Mouse (Mus musculus) brown adipose tissue, adult 24 weeks (tissue): ENCODE results near the gene Cd164l2. TPM values are rescaled to one million over a fixed set of nuclear protein-coding genes. Genes with fewer than 3 reads are reported as not detected.
A peak's percentile ranks its signal among the peaks of the same experiment; 100 is the strongest.

Experiments
- H3K27ac ChIP-seq: fragments of 200-500 bp; replicated peaks from 2 replicates; pipeline ENCODE4 v1.5.1; 2012; ENCODE audit warnings: low read depth, mild to moderate bottlenecking, low read length
- H3K4me1 ChIP-seq: fragments of 200-500 bp; 2 replicates; pipeline ENCODE4 v1.6.1; 2012; ENCODE audit warnings: low read length, mixed read lengths; ENCODE audit not compliant: control insufficient read depth, insufficient read depth, insufficient read length
- H3K4me3 ChIP-seq: fragments of 200-500 bp; 2 replicates; pipeline ENCODE4 v1.5.1; 2012; ENCODE audit warnings: low read depth, mild to moderate bottlenecking, low read length, moderate library complexity; ENCODE audit not compliant: insufficient read depth
- polyA plus RNA-seq: library from polyadenylated mRNA; stranded (reverse); fragments of >200 nt; gene quantifications from 2 replicates; pipeline ENCODE4 v1.2.4, GENCODE M21; 2012; ENCODE audit not compliant: missing spikeins, insufficient read depth, insufficient read length

Gene Cd164l2
- polyA plus RNA-seq, 1 experiment: 3.3 TPM

GRCm38 (mm10) chr4:133250609-133251008 lies 38.7 kb downstream of the Cd164l2 start:
- H3K4me3 ChIP-seq: no peak overlapping the region

GRCm38 (mm10) chr4:133251214-133251613 lies 39.3 kb downstream of the Cd164l2 start:
- Histone ChIP-seq H3K4me1 (0 out of 2 replicates have a peak, but pooled peaks cover 2% of the 10 kb centered on the region), H3K4me3 (no peak overlapping the region), H3K27ac (no peak overlapping the region)

More at GRCm38 (mm10) chr4:133250609-133251008, 38.7 kb downstream of the Cd164l2 start:
- H3K4me1 ChIP-seq: 0 out of 2 replicates have a peak, but pooled peaks cover 2% of the 10 kb centered on the region
- no peak overlapping the region for H3K27ac ChIP-seq

DNA sequence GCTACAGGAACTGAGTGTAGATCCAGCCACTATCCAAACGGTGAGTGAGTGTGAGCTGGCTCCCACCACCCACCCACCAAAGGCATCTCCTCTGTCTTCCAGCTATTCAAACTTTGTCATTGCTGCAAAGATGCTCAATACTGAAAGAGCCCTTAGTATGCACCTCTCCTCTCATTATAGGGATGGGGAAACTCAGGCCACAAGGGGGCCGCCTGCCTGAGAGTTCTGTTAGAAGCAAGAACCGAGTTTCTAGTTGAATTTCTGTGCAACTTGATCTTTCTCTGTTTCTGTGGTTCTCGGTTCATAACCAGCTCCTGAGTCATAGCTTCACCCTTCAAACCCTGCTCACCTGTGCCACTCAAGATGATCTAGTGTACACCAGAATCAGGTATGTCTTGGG lies 40.2 kb downstream of the Cd164l2 start:
- no peak overlapping the region for H3K27ac ChIP-seq
- H3K4me1 ChIP-seq: 0 out of 2 replicates have a peak, but pooled peaks cover 2% of the 10 kb centered on the region

DNA sequence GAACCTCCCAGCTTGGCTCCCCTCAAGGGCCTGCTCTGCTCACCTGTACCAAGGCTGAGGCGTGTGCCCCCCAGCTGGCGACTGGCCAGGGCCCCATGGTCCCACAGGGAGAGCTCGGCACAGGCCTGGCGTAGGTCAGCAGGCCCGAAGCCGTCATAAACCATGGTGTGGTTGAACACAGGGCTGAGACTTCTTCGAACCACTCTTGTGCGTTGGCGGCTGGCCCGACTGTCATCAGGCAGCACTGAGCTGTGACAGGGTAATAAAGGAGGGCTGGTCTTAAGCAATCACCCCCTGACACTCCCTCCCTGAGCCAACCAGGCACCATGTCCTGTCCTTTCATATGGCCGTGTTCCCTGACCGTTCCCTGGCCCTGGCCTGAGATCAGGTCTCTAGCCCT lies 41.5 kb downstream of the Cd164l2 start:
- Histone ChIP-seq H3K4me1 (0 out of 2 replicates have a peak, but pooled peaks cover 2% of the 10 kb centered on the region), H3K4me3 (no peak overlapping the region)

More for the DNA sequence above, 40.2 kb downstream of the Cd164l2 start:
- no peak overlapping the region for H3K4me3 ChIP-seq

GRCm38 (mm10) chr4:133255392-133255791 lies 43.5 kb downstream of the Cd164l2 start:
- H3K4me3 ChIP-seq: no peak overlapping the region
- 0 out of 2 replicates have a peak, but pooled peaks cover 2% of the 10 kb centered on the region for H3K4me1 ChIP-seq
- H3K27ac ChIP-seq: no peak overlapping the region

More for the DNA sequence above, 41.5 kb downstream of the Cd164l2 start:
- no peak overlapping the region for H3K27ac ChIP-seq

DNA sequence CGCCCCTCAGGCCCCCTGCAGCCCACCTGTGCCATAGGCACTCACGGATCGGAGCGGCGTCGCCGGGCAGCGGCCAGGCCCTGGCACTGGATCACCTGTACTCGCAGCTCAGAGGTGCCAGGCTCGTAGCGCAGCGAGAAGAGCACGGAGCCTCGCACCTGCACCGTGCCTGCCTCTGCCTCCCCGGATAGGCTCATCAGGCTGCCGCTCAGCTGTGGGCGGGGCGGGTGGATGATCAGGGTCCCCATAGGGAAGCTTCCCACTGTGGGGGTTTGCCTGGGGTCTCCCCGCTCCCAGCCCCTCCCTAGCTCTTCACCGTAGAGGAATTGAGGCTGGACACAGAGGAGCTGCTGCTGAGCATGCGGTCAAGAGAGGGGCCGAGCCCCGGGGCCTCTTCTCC lies 44.9 kb downstream of the Cd164l2 start:
- H3K27ac ChIP-seq: no peak overlapping the region
- H3K4me1 ChIP-seq: 0 out of 2 replicates have a peak, but pooled peaks cover 2% of the 10 kb centered on the region
- H3K4me3 ChIP-seq: no peak overlapping the region

- H3K4me3 ChIP-seq: no peak overlapping the region
- 0 out of 2 replicates have a peak, but pooled peaks cover 2% of the 10 kb centered on the region for H3K4me1 ChIP-seq
- H3K27ac ChIP-seq: no peak overlapping the region
Observed at GRCm38 (mm10) chr4:133257230-133257629, 45.3 kb downstream of the Cd164l2 start.

DNA sequence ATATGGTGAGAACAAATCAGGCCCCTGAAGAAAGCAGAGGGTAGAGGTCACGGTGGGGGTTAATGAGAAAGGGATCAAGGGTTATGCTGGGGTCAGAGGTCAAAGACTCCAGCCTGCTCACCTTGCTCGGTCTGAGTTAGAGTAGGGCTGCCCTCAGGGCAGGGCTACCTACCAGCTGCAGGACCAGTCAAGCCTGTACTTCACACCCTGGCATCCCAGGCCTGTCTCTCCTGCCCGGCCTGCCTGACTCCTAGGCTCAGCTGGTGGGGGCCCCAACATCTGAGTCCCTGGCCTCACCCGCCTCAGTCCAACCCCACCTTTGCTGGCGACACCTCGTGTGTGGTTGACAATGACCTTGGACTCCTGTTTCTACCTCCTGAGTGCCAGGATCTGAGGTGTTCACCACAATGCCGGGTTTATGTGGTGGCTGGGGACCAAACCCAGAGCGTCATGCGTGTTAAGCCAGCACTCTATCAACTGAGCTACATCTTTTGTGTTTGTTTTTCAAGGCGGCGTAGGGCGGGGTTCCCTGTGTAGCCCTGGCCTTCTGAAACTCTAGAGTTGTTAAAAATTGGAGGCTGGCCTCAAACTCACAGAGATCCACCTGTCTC lies 46.0 kb downstream of the Cd164l2 start:
- 0 out of 2 replicates have a peak, but pooled peaks cover 2% of the 10 kb centered on the region for H3K4me1 ChIP-seq
- H3K4me3 ChIP-seq: no peak overlapping the region
- H3K27ac ChIP-seq: no peak overlapping the region

- no peak overlapping the region for H3K27ac ChIP-seq
- H3K4me1 ChIP-seq: peaks cover 9% of the 10 kb centered on the region
- no peak overlapping the region for H3K4me3 ChIP-seq
Observed at GRCm38 (mm10) chr4:133261641-133262374, 49.9 kb downstream of the Cd164l2 start.

DNA sequence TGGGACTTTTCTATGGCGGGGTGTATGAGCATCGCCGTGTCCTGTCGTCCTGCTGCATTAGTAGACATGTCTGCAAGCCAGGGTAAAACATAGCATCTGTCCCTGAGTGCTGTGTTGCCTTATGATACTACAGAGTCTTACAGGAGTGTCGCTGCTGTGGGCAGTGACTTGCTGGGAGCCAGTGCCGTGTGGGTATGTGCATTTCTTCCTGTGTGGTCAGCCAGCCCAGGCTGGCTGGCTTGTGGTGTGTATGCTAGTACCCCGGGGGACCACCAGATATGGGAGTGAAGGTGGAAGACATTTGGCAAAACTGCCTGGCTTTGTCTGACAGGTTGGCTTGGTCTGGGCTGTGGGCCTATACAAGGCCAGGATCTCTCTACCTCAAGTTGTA lies 50.4 kb downstream of the Cd164l2 start:
- Histone ChIP-seq H3K4me1 (peaks cover 11% of the 10 kb centered on the region), H3K4me3 (no peak overlapping the region)

GRCm38 (mm10) chr4:133262882-133263281 lies 51.0 kb downstream of the Cd164l2 start, which contains the start of gene Sytl1:
TSS of gene Sytl1 (minus strand) at chr4:133263113.
- Histone ChIP-seq H3K27ac (no peak within 1 kb of the TSS), H3K4me1 (peaks cover 11% of the 10 kb centered on the region), H3K4me3 (no peak within 1 kb of the TSS)

More for the DNA sequence above, 50.4 kb downstream of the Cd164l2 start:
- H3K27ac ChIP-seq: no peak overlapping the region

- Histone ChIP-seq H3K4me1 (peaks cover 11% of the 10 kb centered on the region), H3K4me3 (no peak overlapping the region), H3K27ac (no peak overlapping the region)
Observed at GRCm38 (mm10) chr4:133263756-133264155, 51.8 kb downstream of the Cd164l2 start.

DNA sequence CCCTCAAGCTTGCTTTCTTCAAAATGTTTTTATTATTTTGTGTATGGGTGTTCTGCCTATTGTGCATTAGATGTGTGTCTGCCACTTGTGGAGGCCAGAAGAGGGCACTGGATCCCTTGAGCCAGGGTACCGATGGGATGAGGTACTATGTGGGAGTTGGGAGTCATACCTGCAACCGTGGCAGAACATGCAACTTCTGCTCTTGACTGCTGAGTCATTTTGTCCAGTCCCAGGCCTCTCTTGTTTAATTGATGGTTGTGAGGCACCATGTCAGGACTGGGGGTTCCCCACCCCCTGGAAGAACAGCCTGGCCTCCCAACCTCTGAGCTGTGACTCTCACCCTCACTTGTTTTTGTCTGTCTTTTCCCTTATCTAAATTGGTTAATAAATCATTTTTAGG lies 52.6 kb downstream of the Cd164l2 start:
- Histone ChIP-seq H3K27ac (no peak overlapping the region), H3K4me1 (peaks cover 16% of the 10 kb centered on the region), H3K4me3 (no peak overlapping the region)

- Histone ChIP-seq H3K4me1 (peaks cover 21% of the 10 kb centered on the region), H3K4me3 (no peak overlapping the region), H3K27ac (peak overlapping the region; percentile 95)
Observed at GRCm38 (mm10) chr4:133265297-133265696, 53.4 kb downstream of the Cd164l2 start.

DNA sequence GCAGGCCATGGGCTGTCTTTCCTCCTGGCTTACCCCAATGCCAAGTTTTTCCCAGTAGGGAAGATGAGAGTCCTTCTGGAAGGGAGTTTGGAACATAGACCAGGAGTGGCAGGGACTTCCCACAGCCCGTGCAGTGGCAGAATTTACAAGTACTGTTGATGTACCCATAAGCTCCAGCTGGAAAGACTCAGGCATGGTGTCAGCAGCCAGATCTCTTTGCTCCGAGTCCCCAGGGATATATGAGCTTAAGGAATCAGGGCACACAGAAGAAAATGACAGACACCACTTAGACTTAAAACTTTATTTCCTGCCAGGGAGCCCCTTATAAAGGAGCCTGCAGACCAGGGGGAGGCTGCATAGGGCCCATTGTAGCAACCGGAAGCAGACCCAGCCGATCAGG lies 53.8 kb downstream of the Cd164l2 start:
- peaks cover 26% of the 10 kb centered on the region for H3K4me1 ChIP-seq
- peak overlapping the region; percentile 95 for H3K27ac ChIP-seq
- H3K4me3 ChIP-seq: no peak overlapping the region
